Mouse (Mus musculus): ENCODE data around the gene Tshz2. TPM values are rescaled to one million over a fixed set of nuclear protein-coding genes. Genes with fewer than 3 reads are reported as not detected.
"Not testable (repeated sequence)": the region's sequence is repeated elsewhere in the genome, so short reads cannot be mapped to it uniquely, and the experiment has no call there.

Gene Tshz2
- 10 to 100 TPM; 20.7 to 49.7 TPM for total RNA-seq (2021)
- long read RNA-seq, experiment 1, partial matches to known transcripts = 0 of 15 reads
- long read RNA-seq, experiment 1, other reads (novel, unspliced or antisense) = 11 of 15 reads
- long read RNA-seq, experiment 2, partial matches to known transcripts = 1 of 4 reads
- long read RNA-seq, experiment 2, other reads (novel, unspliced or antisense) = 2 of 4 reads

DNA sequence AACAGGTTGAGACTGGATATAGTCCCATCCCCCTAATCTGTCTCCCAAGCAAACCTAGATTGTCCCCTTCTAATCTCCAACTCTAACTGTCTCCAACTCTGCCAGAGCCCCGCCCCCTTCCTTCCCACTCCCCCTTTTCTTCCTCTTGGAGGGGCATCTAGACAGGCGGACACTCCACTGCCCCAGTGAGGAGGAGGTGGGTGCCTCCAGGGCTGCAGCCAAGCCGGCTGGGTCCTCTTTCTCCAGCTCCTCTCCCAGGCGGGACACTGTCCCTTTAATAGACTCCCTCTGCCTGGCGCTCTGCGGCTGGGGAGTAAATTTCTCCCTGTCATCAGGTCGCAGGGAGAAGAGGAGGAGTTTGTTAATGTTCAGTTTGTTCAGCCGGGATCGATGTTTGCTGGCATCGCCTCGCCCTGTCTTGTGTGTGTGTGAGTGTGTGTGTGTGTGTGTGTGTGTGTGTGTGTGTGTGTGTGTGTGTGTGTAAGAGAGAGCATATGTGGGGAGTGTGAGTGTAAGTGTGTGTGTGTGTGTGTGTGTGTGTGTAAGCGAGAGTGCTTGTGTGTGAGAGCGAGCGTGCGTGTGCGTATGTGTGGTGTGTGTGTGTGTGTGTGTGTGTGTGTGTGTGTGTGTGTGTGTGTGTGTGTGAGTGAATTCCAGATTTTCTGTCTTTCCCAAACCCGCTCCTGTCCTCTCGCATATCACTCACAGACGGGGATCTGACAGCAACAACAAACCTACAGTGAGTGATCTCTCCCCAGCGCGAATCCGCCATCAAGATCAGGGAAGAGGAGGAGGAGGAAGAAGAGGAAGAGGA is at the start of gene Tshz2:
Gene Tshz2 (plus strand): TSS at position 676 of the 814 bp plus-strand sequence.
- peak; percentile 26 to 46 for DNase-seq (ENCODE audit: low spot score in 2 of 2)
- intact Hi-C loops (cut with DNase I) = no loop called here

DNA sequence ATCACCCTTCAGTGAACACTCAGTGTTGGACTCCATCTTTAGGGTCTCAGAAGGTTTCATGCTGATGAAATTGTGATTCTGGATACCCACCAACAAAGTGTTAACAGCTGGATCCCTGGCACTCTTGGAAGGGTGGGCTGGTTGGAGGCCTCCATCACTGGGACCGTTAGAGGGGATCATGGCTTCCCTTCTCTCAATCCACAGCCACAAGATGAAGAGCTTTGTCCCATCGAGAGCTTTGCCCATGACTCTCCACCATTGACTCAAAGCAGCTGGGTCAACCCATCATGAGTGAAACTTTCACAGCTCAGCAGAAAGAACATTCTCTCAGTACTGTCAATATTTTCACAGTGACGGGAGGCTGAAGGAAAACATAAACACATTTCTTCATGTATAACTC is 49.3 kb upstream of the Tshz2 start:
- intact Hi-C loops (cut with DNase I) = no loop called here
- DNase-seq (ENCODE audit: low spot score in 2 of 2) = no peak

DNA sequence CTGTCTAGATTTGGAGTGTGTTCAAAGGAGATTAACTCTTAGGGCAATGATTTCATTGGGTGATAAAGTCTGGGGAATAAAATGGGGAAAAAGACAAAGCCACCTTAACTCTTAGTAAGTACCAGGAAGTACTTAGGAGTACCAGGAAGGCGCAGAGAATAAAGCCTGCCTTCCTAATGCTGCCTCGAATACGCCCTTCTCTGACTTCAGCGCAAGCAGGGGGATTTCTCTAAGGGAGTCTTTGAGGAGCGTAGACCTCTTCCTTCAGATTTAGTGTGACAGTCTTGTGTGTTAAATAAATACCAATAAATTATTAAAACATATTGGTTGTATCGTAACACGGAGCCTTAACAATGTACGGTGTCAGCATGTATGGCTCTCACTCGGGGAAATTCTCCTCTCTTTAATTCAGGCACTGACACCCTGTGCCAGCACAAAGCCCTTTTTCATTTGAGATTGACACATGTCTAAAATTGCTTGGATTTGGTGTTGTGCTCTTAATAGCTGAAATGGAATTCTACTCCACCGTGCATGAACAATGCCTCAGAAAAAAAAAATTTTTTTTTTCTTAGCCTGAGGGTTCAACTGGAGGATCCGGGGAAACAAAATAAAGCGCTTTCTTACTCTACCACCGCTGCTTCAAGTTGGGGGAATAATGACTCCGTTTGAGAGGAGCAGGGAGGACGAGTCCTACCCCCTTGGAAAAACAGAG is 47.9 kb upstream of the Tshz2 start:
- intact Hi-C loops (cut with DNase I) = no loop called here
- DNase-seq (ENCODE audit: low spot score in 2 of 2) = no peak

DNA sequence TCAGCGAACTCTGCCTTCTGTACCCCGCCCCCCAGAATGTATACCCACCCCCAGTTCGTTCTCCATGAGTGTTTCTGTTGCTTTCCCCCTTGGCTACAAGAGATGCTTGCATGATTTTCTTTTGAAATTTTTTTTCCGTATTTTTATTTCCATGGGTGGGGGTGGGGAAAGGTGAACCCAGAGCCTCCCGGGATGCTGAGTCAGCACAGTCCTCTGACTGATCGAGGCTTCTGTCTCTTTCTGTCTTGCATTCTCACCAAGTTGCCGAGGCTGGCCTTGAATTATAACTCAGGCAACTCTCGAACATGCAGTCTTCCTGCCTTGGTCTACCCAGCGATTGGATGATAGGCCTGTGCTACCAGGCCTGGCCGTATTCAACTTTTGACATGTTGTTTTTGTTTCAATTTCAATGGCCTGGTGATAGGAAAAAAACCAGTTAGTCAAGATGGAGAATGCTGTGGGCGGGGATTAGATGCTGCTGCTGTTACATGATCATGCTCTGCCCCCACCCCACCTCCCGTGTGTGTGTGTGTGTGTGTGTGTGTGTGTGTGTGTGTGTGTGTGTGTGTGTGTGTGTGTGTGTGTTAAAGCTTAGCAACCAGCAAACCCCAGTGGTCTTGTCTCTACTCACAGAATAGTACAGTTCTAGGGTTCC is 47.1 kb upstream of the Tshz2 start:
- no peak for DNase-seq (ENCODE audit: low spot score in 2 of 2)
- intact Hi-C loops (cut with DNase I) = no loop called here

DNA sequence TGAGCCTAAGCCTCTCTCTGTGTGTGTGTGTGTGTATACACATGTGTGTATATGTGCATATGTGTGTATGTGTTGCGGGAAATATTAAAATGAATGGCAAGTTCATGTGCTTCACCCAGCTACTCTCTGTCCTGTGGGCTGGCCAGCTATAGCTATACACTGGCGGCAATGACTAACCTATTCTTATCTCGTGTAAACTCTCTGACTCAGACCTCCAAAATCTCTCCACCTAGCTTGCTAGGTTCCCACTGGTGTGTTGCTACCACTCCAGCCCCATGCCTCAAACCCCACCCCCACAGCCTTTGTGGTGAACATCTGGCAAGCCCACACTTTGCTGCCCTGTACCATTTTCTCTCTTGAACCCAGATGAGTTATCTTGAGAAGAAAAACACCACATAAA is 46.1 kb upstream of the Tshz2 start:
- no peak for DNase-seq (ENCODE audit: low spot score in 2 of 2)
- intact Hi-C loops (cut with DNase I) = no loop called here

DNA sequence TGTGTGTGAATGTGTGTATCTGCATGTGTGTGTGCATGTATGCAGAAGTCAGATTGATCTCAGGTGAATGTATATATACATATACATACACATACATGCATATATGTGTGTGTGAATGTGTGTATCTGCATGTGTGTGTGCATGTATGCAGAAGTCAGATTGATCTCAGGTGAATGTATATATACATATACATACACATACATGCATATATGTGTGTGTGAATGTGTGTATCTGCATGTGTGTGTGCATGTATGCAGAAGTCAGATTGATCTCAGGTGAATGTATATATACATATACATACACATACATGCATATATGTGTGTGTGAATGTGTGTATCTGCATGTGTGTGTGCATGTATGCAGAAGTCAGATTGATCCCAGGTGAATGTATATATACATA is 45.2 kb upstream of the Tshz2 start, which contains the start of gene Gm11011:
Gene Gm11011 (minus strand): TSS at position 101 of the 400 bp plus-strand sequence.
- intact Hi-C loops (cut with DNase I); DNase-seq (ENCODE audit: low spot score in 2 of 2): not testable (repeated sequence)

DNA sequence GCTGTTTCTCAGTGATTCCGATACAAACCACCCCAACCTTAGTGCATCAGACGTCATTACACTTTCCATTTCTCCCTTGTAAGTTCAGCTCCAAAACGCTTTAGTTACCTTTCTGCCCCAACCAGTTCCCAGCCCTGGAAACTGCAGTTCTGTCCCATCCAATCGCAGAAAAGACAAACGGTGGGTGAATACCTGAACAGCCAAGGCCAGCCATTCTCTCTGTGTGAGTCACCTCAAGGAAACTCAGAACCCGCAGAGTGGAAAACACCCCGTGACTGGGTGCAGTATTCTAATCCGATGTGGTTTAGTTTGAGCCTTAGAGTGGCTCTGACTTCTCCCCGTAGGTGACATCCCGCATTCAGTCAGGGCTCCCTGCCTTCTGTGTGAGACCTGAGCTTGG is 43.1 kb upstream of the Tshz2 start:
- intact Hi-C loops (cut with DNase I) = no loop called here

DNA sequence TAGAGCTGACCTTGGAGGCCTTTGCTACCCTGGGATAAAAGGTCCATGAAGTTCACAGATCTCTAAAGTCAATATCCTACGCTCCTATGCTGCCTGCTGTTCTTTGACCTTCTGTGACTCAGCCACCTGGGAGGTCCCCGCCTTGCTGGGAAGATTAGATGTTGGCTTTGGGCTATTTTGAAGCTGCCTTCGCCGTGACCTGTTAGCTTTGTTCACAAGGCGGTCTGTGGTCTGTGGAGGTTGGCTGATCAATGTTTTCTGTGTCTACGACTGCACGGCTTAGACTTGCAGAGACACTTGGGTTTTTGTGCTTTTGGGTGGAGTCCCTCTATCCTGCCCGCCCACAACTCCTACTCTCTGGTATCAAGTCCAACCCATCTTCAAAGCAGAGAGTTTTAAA is 42.4 kb upstream of the Tshz2 start:
- DNase-seq (ENCODE audit: low spot score in 2 of 2) = no peak
- intact Hi-C loops (cut with DNase I) = no loop called here

More for the DNA sequence above, 43.1 kb upstream of the Tshz2 start:
- DNase-seq (ENCODE audit: low spot score in 2 of 2) = no peak

DNA sequence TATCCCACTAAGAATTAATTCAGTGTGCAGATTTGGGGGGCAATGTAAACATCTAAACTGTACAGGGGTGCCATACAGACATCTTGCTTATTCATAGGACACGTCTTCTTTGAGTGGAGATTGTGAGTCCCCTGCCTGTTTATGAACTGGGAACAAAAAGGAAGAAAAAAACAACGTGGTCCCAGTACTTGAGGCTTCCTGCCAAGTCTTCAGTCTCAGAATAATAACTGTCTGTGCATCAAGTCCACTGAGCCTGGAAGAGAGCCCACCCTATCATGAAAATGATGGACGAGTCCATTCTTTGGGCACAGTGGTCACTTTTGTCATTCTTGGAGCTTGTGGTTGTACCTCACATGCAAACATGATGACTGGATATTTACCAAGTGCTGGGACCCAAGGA is 39.1 kb upstream of the Tshz2 start:
- intact Hi-C loops (cut with DNase I) = no loop called here
- DNase-seq (ENCODE audit: low spot score in 2 of 2) = no peak

DNA sequence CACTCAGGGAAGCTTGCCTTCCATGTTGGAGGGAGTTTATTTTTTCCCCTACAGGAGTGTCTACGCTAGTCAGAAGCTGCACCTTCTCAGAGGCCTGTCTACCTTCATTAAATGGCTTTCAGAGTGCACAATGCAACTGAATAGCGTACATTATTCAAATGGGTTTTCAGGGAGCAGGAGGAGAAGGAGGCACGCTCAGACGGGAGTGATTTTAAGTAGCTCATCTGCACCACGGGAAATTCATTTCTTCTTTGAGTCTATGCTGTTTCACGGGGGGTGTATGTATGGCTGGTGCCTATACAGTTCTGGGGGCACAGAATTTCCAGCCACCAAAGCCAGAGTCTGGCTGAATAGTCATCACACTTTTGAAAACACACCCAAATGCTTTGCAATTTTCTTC is 35.5 kb upstream of the Tshz2 start:
- no peak for DNase-seq (ENCODE audit: low spot score in 2 of 2)
- intact Hi-C loops (cut with DNase I) = no loop called here

DNA sequence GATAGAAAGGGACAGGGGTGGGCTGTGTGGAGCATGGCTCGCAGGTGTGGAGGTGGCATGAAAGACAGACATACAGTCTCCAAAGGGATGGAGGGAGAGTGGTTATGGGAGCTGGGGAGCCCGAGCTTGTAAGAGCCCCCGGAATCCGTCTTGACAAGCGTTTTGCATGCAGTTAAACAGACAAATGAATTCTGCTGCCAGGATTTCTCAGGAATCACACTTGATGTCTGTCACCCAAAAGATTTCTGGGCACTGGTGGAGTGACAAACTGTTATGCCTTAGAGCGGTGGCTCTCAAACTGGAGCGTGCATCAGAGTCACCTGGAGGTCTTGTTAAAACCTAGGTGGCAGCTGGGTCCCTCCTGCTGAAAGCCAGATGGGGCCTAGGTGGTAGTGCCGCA is 34.8 kb upstream of the Tshz2 start:
- intact Hi-C loops (cut with DNase I) = no loop called here
- DNase-seq (ENCODE audit: low spot score in 2 of 2) = no peak

DNA sequence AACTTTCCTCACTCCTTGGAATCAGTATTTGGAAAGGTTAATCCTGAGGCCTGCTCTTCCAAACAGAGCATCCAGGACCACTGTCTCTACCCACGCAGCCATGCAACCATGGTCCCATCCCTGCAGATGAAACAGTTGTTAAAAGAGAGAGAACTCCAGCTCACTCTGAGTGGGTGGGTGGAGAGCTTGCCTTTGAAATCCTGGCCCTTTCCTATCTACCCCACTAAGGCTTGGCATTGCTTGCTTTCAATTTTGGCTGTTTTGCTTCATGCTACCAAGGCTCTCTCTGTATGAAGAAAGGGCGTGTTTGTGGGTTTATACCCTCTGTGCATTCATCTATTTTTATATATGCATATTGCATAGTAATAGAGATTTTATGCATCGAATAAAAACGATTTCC is 33.2 kb upstream of the Tshz2 start:
- DNase-seq (ENCODE audit: low spot score in 2 of 2) = peak; percentile 9 to 26
- intact Hi-C loops (cut with DNase I) = no loop called here

DNA sequence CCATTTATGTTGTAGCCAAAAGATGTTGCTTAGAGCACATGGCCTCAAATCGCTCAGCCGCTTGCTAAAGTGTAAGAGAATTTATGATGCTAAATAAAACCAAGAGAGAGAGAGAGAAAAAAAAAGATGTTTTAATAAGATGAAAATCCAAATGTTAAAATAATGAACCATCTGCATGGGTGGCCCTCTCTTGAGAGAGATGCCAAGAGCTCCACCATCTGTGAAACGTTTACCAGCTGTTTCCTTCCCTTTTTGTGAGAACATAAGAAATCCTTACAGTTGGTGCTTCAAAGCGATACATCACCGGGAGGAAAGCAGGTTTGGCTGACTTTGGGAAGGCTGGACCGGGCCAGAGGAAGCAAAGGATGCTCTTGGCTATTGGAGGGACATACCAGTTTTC is 32.6 kb upstream of the Tshz2 start:
- peak; percentile 73 to 74 for DNase-seq (ENCODE audit: low spot score in 2 of 2)
- intact Hi-C loops (cut with DNase I) = loop anchor here (10.0 kb wide), 1 partner anchor 535 kb away; no protein-coding TSS in a partner anchor

DNA sequence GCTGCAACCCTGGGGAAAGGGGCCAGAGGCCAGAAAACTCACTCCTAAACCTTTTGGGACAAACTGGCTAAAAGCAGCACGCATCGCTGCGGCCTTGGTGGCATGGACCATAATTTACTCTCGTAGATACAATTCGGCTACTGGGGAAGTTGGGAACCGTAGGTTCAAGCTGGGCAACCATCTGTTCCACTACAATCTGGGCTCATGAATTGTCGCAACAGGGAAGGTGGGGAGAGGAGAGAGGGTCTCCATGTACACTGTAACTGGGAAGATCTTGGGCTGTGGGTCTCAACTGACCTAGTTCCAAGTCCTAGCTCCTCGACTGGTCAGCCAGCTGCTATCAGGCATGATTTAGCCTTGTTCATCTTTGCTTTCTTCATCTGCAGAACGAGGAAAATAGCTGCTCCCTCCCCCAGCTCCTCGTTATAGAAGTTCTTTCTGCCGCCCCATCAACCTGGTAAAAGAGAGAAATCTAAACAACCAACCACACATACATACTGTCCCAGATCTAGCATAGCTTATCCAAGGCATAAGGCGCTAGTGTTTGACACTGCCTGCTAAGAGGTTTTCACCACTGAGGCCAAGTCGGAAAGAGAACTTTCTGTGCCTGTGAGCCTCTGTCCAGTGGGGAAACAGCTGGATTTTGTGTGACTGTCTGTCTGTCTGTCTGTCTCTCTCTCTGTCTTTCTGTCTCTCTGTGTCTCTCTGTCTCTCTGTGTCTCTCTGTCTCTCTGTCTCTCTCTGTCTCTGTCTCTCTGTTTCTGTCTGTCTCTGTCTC is 25.7 kb upstream of the Tshz2 start:
- intact Hi-C loops (cut with DNase I) = loop anchor here (10.0 kb wide), 1 partner anchor 542 kb away; no protein-coding TSS in a partner anchor

DNA sequence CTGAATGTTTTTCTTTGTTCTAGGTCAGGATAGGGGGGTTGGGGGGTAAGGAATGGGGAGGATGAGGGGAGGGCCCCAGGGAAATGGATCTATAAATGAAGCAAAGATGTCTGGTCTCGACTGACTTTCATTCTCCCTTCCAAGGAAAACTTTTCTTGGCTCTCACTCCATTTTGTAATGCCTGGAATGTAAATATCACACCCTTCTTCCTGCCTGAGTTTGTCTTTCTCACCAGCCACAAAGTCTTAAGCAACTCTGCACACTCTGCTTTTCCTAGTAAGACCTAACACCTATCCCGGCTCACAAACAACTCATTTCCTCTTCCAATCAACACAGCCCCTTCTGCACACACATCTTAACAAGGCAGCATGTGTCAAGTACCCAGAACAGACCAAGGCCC is 25.0 kb upstream of the Tshz2 start:
- intact Hi-C loops (cut with DNase I) = loop anchor here (10.0 kb wide), 1 partner anchor 543 kb away; no protein-coding TSS in a partner anchor
- peak in 1 of 2 experiments; percentile 14 for DNase-seq (ENCODE audit: low spot score in 2 of 2)

More for the DNA sequence above, 25.7 kb upstream of the Tshz2 start:
- DNase-seq (ENCODE audit: low spot score in 2 of 2) = peak; percentile 35 to 49

DNA sequence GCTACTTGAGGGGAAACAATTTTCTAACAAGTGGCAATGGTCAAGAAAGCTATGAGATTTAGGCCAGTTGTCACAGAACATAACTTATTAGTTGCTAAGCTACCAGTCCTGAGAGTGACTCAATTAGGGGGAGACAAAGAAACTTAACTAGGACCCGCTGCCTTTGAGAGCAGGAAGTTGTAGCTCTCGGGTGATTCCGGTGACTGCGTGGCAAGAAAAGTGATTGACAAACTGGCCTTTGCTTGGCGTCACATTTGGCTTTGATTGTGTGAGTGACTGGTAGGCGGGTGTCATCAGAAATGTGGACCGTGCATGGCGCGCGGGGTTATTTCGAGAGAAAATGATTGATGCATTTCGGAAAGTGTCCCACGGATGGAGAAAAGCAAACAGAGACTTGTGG is 22.9 kb upstream of the Tshz2 start:
- intact Hi-C loops (cut with DNase I) = loop anchor here (10.0 kb wide), 1 partner anchor 545 kb away; no protein-coding TSS in a partner anchor

DNA sequence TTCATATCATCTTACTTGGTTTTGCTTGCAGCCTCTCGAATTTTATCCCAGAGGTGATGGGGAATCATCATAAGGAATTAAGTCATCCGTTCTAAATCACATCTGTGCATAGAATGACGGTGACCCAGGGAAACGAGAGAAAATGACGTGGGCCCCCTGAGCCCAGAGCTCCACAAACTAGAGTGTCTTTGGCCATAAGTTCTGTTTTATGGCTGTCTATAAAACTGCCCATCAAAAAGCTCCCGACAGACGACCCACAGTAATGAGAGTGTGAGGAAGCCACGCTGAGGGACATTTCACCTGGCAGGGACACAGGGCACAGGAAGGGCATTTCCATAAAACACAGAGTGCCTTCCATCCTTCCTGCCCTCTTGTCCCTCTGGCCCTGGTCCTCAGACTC is 21.9 kb upstream of the Tshz2 start:
- intact Hi-C loops (cut with DNase I) = no loop called here
- no peak for DNase-seq (ENCODE audit: low spot score in 2 of 2)

More for the DNA sequence above, 22.9 kb upstream of the Tshz2 start:
- no peak for DNase-seq (ENCODE audit: low spot score in 2 of 2)

DNA sequence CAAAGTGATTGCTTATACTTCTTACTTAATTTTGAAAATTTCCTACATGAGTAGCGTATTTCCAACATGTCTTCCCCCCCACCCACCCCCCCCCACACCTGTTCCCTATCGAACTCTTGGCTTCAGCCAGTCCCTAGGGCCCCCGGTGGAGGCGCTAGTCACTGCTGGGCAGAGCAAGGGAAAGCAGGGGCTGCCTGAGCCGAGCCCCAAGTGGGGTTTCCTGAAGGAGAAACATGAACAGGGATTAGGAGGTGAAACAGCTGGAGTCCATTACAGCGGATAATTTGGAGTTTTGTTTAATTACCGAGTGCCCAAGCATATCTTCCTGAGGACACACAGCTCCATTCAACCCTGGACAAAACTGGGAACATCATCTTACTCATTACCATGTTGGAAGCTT is 21.3 kb upstream of the Tshz2 start:
- no peak for DNase-seq (ENCODE audit: low spot score in 2 of 2)
- intact Hi-C loops (cut with DNase I) = no loop called here

DNA sequence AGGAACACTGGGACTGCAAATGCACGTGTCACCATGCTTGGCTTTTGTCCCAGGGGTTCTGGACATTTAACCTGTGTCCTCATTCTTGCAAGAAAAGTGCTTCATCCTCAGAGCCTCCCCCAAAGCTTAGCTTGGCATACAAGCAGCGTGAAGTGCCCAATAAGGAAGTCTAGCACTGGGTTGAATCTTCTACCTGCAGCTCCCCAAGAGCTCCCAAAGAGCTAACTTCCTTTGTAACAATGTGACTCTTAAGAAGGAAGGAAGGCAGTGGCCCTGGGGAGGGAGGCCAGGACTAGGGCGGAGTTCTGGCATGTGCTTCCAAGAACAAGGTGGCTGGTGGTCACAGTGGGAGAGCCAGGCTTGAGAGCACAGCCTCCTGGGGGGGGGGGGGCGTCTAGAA is 18.1 kb upstream of the Tshz2 start:
- intact Hi-C loops (cut with DNase I) = no loop called here

More for the DNA sequence above, 18.1 kb upstream of the Tshz2 start:
- DNase-seq (ENCODE audit: low spot score in 2 of 2) = no peak

Data from left cerebral cortex, postnatal 14 days (tissue).